Mouse (Mus musculus) embryo, embryonic 9.5 days (tissue): ENCODE results near the gene Frmd8.
A peak's percentile ranks its signal among the peaks of the same experiment; 100 is the strongest.

Experiments
- DNase-seq: peaks from one replicate; pipeline ENCODE4 v3.0.0-alpha.2; 2017; ENCODE audit errors: extremely low spot score

The Frmd8 gene

DNA sequence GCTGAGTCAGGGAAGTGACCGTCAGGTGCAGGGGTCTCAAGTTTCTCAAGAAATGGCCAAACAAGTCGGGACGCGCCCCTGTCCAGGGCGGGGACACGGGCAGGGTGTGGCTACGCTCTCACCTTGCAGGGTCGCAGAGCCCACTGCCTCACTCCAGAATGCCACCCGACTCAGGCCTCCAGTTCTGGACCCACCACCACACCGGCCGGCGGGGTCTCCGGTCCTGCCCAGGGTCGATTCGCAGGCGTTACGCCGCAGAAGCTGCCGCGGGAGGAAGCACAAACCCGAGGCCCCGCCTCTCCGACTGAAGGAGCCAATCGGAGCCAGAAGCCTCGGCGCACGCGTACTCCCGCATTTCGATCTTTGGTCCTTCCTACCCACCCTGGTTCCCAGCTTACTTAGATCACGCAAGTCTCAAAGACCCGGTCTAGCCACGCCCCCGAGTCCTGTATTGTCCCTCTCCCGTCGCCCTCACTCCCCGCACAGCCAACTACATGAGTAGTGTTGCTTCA, at the start of gene Frmd8:
TSS of gene Frmd8 (minus strand) at position 306 of the 512 bp plus-strand sequence.
- peak; percentile 89 for DNase-seq

DNA sequence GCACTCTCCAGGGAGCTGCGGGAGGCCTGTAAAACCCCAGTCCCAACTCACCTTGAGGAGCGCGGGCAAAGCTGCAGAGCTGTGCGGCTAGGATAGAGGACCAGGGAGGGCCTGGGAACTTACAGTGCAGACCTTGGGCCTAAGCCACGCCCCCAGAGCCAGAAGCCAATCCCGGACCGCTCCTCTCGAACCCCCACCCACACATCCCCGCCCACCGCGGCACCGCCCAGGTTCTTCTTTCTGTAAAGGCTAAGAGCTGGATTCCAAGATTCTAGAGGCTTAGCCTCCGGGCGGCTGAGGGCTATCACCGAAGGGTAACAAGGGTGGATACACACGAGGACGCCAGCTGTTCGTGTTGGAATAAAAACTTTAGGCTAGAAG, 49.6 kb upstream of the Frmd8 start, which contains the start of gene Cdc42ep2:
TSS of gene Cdc42ep2 (minus strand) at position 104 of the 381 bp plus-strand sequence.
- peak; percentile 94 for DNase-seq

DNA sequence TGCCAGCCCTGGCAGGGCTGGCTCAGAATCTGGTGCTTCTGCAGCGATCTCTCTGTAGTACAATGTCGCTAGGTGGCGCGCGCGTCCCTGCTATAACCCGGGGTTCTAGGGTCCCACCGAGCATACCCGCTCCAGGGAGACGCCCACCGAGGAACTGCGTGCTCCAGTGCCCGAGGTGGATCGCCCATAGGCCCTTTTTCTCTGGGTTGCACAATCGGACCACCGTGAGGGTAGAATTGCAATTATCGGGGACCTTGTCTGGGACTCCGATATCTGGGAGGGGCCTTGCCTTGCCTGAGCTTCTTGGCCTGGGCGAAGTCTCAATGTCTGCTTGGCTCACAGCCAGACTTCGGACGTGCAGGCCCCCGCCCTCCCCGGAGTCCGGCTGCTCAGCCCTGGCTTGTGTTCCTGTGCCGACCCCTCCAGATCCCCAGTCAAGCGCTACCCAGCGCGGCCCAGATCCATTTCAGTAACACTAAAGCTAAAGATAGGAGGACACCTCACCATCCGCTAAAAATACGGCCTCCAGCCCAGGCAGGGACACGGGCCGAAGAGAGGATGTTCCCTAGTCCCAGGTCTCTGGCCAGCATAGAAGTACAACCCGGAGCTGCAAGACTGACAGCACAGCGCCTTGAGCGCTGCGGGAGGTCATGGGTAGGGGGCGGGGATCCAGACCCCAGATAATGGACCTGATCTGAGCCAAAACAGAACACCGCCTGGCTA, 49.1 kb upstream of the Frmd8 start:
- peak; percentile 89 for DNase-seq

GRCm38 (mm10) chr19:5922963-5923362, 47.9 kb upstream of the Frmd8 start:
- no peak for DNase-seq

DNA sequence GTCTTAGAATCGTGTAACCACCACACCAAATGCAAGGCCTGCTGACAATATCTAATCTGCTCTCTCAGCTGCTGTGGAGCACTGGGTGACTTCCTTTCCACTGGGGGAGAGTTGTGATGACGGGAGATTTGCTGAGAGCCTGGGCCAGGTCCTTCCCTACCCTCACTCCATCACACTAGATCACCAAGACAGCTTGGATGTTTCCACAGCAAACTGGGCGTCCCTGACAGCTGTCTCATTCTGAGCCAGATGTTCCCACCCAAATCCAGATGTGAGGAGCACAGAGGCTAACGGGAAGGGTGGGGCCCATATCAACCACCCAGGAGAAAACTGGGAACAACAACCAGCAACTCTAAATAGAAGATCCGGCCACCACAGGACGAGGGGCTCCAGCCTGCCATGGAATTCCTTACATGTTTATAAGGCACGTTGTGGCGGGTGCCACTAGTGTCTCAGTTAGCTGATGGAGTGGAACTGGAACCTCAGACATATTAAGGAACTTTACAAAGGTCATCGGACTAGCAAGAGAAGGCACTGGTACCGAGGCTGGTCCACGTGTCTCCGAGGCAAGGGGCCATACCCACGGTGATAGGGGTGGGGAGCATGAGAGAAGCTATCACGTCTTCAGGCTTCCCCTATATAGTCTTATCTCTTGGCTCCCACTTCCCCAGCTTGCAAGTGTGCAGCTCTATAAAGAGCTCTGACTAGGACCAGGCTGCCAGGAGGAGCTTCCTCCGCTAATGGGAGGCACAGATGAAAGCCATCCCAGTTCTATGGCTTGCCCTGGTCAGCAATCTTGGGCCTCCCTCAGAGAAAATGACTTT, 47.3 kb upstream of the Frmd8 start:
- no peak for DNase-seq

DNA sequence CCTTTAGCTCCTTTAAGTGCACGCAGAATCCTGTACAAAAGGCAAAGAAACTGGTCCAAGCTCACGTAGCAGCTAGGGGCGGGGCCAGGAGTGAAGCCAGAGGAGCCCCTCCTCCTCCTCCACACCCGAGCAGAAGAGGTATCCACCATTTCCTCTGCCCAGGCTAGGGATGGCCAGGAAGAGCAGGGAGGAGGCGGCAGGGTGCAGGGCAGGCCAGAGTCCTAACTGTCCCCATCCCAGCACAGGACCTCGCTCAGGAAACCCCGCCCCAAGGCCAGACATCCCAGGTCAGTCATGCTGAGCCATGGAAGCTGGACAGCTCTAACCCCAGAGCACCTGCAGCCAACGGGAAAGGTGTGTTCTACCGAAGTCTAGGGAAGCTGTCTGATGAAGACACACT, 46.6 kb upstream of the Frmd8 start:
- no peak for DNase-seq

DNA sequence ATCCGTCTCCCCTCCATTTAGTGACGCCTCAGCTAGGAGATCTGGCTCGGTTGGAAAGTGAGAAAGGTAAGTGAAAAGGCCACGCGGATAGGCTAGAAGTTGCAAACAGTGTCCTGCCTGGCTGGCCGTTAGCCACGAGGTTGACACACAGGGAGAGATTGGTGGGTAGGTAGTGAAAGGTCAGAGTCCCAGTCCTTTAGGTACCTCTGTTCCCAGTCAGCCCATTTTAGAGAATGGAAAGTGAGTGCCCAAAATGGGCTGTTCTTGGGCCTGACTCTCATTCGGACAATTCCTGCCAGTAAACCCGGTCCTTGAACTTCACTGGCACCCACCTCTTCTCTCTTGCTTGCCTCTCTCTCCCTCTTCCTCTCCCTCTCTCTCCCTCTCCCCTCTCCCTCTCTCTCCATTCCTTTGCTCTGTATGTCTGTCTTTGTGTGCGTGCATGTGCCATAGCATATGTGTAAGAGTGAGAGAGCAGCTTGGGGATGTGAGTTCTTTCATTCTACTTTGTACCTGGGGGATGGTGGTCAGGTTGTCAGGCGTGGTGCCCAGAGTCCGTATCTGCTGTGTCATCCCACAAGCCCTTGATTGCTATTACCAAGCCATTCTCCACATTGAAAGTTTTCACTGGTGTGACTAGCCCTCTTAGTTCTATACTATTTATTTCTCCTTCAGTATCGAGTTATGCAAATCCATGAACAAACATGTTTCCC, 38.1 kb upstream of the Frmd8 start, which contains the start of gene Dpf2:
TSS of gene Dpf2 (minus strand) at position 4 of the 713 bp plus-strand sequence.
- peak; percentile 58 for DNase-seq

GRCm38 (mm10) chr19:5912103-5913006, 37.3 kb upstream of the Frmd8 start:
- DNase-seq: peak; percentile 98

DNA sequence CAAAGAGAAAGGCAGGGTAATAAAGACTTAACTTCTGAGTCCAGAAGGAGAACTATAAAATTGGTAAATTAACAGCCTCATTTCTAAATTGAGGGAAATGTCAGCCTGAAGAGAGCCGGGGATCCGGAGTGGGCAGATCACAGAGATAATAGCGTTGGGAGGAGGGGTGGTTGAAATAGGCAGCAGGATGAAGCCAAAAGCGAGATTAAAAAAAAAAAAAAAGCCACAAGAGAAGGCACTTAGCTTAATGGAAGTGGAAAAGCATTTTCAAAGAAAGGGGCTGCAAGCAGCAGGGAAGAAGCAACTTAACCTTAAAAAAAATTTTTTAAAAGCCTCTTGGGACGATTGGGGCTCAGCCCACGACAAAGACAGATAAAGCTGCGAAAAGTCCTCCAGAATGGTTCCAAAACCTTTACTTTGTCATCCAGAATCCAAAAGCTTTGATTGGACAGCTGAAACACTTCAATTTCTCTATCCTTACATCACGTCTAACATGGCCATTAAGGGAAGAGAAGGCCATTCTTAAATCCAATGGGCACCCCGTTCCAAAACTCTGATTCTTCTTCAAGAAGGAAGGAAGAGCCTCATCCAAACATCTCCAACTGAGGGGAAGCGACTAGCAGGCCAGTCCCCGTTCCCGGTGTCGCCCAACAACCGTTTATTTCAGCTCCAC, 36.5 kb upstream of the Frmd8 start:
- DNase-seq: no peak

GRCm38 (mm10) chr19:5910221-5910620, 35.1 kb upstream of the Frmd8 start:
- DNase-seq: no peak

DNA sequence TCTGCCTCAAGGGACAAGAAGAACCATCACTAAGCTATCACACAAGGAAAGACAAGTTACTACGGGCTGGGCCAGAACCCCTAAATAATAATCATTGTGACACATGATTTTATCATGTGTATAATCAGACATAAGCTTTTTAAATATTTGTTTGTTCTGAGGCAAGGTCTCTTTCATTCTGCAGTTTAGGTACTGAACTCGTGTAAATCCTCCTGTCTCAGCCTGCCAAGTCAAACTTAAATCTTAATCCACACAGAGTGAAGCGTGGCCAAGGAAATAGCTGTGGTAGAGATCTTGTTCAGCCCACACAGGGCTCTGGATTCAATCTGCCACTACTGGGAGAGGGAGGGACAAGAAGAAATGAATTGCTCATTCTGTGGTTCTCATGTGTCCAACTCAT, 32.2 kb upstream of the Frmd8 start:
- no peak for DNase-seq

DNA sequence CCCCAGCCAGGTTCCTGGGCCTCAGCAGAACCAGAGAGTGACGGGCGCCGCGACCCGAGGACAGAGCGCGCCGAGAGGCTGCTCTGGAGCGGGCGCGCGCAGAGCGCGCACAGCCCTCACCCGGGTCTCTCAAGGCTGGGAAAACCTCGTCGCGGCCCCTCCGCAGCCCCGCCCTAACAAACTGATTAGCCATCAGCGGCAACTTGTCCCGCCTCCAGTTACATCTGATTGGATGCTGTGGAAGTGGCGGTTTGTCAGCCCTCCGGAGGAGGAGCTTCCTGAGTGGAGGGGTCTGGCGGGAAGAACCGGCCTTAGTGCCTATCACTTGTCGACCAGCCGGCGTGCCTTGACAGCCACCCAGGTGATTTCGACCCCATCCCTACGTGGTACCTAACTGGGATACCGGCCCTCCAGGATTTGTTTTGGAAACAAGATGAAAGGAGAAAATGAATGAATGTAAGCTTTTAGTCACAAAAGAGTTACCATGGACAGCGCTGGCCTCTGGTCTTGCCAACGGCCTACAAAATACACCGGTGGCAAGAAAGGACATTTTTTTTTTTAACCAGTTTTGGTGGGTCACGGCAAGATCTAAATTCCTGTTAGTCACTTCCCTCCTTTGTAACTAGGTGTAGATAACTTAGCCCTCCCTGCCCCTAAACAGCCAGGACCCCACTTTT, 19.1 kb upstream of the Frmd8 start, which contains the start of gene Tigd3:
TSS of gene Tigd3 (minus strand) at position 148 of the 677 bp plus-strand sequence.
- DNase-seq: peak; percentile 97

DNA sequence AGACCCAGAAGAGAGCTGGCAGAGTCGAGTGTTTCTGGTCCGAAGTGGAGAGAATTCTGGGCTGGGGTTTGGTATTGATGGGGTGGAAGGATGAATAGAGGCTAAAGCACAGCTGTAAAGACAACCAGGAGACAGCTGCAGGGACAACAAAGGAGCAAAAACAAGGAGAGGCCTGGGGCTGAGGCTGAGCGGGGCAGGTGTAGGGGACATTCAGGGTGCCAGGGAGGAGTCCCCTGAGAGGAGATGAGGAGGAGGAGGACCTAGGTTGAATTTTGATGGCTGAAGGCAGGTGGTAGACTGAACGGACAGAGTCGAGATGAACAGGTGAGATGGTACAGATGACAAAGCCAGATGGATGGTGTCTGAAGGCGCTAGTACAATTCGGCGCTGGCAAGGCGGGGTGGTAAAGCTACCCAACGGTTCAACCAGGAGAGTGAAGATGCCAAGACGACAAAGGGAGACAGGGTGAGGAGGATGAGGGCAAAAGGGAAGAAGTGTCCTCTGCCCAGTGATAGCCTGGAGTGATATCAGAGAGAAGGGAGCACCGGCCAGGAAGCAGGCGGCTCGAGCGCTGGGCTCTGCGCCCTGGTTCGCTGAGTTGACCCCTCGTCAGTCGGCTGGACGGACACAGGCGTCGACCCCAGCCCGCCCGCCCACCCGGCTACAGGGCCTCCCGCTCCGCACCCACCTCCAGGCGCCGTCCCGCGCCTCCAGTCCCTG, 18.4 kb upstream of the Frmd8 start:
- no peak for DNase-seq

- no peak for DNase-seq
These were observed 17.7 kb upstream of the Frmd8 start for GRCm38 (mm10) chr19:5892735-5893134.

DNA sequence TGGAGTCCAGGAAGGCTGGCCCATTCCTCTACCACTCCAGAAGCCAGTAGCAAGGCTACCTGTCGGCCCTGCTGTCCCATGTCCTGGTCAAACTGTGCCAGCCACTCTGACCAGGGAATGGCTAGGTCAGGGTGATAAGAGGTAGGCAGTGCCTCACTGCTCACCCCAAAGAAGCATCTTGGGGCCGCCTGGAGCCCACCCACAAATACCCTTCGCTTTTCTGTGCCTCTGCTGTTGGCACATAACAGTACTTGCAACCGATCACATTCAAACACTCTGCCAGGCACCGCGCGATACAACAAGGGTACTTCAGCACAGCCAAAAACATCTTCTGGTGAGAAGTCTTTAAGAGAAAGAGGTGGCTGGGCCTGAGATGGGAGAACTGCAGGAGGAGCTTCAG, 17.2 kb upstream of the Frmd8 start:
- no peak for DNase-seq

DNA sequence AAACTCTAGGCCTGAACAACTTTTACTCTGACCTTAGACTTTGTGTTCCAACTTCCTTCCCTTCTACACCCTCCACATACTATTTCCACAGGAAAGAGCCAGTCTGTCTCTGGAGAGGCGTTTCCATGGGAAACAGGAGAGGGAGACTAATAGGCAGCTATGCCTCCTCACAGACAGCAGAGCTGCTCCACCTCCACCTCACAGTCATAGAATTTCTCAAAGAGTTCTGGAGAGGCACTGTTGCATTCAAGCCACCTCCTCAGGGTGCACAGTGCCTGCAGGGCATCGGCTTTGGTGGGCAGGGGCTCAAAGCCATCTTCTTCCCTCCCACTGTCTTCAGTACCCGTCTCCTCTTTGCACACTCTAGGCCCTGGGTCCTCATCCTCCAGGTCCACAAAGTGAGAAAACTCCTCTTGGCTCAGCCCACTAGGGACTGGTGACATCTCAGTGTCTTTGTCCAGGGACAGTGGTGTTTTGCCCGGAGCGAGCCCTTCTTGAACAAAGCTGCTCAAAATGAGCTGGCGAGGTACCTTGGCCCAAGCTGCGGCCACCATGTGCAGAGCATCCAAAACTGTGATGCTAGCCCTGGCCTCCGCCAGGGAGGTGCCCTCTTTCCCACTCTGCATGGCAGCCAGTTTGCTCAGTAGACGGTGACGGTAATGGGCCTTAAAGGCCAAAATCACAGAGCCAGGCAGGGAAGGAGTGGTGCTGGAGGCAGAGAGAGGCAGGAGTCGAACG, 16.6 kb upstream of the Frmd8 start:
- DNase-seq: no peak

DNA sequence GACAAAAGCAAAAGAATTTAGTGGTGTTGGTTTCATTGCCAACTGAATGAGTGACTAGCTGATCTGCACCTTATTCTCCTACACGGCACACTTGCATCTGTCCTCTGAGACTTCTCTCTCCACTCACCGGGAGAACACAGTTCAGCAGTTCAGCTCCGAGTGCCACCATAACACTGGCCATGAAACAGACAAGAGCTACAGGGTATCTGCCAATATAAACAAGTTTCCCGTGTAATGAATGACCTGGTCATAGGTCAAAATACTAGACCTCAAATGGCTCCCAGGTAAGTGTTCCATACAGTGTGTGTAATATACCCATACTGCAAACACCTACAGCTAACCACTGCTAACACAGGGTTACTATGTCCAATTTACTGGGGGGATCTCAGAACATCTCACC, 14.1 kb upstream of the Frmd8 start:
- DNase-seq: no peak

DNA sequence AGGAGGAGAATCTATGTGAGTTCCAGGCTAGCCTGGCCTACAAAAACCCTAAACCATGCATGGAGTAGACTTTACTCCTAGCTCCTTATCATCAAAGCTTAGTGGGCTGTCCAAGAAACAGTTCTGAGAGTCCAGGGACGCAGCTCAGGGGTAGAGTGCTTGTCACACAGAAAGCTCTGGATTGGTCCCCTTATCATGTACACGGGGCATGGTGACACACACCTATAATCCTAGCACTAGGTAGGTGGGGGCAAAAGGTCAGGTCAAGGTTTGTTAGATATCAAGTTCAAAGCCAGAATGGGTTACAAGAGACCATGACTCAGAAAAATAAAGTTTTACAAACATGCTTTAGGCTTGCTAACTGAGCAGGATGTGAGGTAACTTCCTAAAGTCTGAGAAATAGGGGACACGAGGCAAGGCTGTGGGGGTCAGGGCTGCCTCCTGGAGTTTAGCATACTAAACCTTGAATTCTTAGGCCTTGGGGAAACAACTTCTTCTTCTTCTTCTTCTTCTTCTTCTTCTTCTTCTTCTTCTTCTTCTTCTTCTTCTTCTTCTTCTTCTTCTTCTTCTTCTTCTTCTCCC, 12.3 kb upstream of the Frmd8 start:
- no peak for DNase-seq
